Mouse (Mus musculus) kidney, adult 2 months (tissue): ENCODE measurements around the gene Cpb1.

Experiments
- CTCF ChIP-seq: fragments of 200-500 bp; conservative IDR thresholded peaks from 2 replicates; pipeline ENCODE4 v1.5.1; 2011; ENCODE audit warnings: low read depth, mild to moderate bottlenecking, control low read depth, low read length, moderate library complexity, mixed read lengths; ENCODE audit not compliant: insufficient read depth, insufficient read length
- POLR2A ChIP-seq: fragments of 200-500 bp; IDR thresholded peaks from one replicate; pipeline ENCODE4 v1.6.1; 2011; ENCODE audit warnings: low read depth, low read length, control low read depth

GRCm38 (mm10) chr3:20281796-20282195, 6.3 kb upstream of the Cpb1 start:
- TF ChIP-seq CTCF (no peak), POLR2A (no peak)
